Mouse (Mus musculus): ENCODE results near the gene Kptn.

GRCm38 (mm10) chr7:16129846-16130691, 10.4 kb downstream of the Kptn start:
- no peak for TF ChIP-seq GATA1 (IDR thresholded peaks at IDR 0.05; ENCODE audit: low read length)
- no peak for TF ChIP-seq TAL1 (IDR thresholded peaks at IDR 0.05; ENCODE audit: low read length)
